Mouse (Mus musculus) cerebellum, postnatal 14 days (tissue): ENCODE results near the gene Tcl1b2.
"Not testable (repeated sequence)": the region's sequence is repeated elsewhere in the genome, so short reads cannot be mapped to it uniquely, and the experiment has no call there.

Source experiments
- DNase-seq, 2 experiments: peaks; one replicate each; pipeline ENCODE4 v3.0.0; 2021; ENCODE audit warnings: mixed read lengths in 2 of 2

The Tcl1b2 gene

DNA sequence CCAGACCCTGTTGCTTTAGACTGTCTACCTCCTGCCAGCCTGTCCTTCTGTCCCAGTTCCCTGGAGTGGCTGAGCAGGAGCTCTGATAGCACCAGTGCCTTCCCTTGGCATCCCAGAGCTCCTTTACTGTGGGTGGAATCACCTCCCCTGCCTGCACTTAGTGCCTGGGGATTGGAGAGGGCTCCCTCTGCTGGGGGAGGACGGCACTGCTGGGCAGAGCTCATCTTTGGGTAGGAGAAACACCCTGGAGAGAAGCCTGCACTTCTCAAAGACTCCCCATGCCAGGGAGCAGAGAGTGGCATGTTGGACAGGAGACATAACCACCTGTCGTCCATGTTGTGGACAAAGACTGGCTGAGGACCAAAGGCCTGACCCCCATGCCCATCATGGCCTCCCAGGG lies 28.5 kb downstream of the Tcl1b2 start:
- DNase-seq, result peak; percentile 73 to 78

GRCm38 (mm10) chr12:105176044-105176443 lies 30.2 kb downstream of the Tcl1b2 start, which contains the start of gene Tcl1b5:
TSS of gene Tcl1b5 (plus strand) at chr12:105176344.
- not testable (repeated sequence) for DNase-seq

- DNase-seq, result not testable (repeated sequence)
These were observed 35.3 kb downstream of the Tcl1b2 start for GRCm38 (mm10) chr12:105181040-105181644.

DNA sequence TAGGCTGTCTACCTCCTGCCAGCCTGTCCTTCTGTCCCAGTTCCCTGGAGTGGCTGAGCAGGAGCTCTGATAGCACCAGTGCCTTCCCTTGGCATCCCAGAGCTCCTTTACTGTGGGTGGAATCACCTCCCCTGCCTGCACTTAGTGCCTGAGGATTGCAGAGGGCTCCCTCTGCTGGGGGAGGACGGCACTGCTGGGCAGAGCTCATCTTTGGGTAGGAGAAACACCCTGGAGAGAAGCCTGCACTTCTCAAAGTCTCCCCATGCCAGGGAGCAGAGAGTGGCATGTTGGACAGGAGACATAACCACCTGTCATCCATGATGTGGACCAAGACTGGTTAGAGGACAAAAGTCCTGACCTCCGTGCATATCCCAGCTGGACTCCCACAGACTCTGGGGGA lies 43.2 kb downstream of the Tcl1b2 start:
- DNase-seq, result peak; percentile 42 to 51

GRCm38 (mm10) chr12:105190743-105191142 lies 44.9 kb downstream of the Tcl1b2 start, which contains the start of gene Tcl1b3:
TSS of gene Tcl1b3 (plus strand) at chr12:105191043.
- not testable (repeated sequence) for DNase-seq

DNA sequence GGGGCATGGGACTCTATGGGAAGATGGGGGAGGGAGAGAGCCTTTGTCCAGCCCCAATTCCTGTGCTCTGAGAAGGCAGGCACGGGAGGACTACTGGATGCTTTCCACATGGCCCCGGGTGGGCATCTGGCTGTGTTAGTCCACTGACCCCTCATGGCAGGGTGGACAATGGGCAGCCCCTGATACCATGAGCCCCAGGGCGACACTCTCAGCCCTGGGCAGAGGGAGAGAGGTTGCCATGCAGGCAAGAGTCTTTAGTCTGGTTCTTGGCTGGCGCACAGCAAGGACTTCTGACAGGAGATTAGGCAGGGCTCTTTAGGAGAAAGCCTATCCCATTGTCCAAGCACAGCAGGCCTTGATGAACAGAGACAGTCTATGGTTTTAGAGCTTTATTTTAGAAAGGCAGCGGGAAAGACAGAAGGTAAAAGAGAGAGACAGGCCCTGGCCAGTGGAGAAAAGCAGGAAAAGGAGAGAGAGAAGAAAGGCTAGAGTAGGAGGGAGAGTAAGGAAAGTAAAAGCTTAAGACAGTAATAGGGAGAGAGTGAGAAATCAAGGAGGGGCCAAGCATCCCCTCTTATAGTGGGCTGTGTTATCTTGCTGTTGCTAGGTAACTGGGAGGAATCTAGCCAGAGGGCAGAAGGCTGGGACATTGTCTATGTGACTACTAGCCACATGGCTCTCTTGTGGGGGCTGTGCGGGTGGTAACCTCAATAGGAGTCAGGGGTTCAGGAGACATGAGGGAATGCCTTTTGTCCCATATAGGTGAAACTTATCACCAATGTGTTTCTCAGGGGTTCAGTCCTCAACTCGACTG lies 54.1 kb downstream of the Tcl1b2 start:
- DNase-seq, result not testable (repeated sequence)

DNA sequence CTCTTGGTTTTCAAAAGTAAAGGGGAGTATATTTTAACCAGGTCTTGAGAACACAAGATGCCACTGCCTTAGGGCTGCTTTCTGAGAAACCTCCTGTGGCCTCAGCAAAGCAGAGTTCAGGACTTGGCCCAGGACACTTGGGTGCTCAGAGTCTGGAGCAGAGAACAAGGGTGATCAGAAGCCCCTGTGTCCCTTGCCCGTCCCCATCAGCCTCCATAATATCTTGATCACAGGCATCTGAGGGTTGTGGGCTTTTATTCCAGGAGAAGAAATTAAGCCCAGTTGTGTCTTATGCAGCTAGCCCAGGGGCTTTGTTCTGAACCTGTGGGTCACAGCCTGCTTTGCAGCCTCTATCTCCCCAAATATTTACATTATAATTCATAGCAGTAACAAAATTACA lies 55.8 kb downstream of the Tcl1b2 start, which contains the start of gene Tcl1b4:
TSS of gene Tcl1b4 (plus strand) at position 301 of the 400 bp plus-strand sequence.
- DNase-seq, result not testable (repeated sequence)
